17 mouse cellular contexts compared by ENCODE assay signal in genomic region chr1:159750876-159751275, GRCm38 (mm10).
DNase-seq lines count a peak whose midpoint lies in the region; ATAC-seq lines count a peak whose summit lies in the region.
"Had no signal": no experiment of that assay in that cellular context is flagged by ENCODE, and none has a peak within 500 bp of the region (broad histone marks: within the 10 kb centered on the region; RNA-seq: fewer than 3 reads in every experiment).

No protein-coding gene starts in this region.

- peak; percentile 8 for DNase-seq in adrenal gland, postnatal 14 days
- no peak for DNase-seq in adrenal gland, adult 8-10 months
- peak; percentile 71 for DNase-seq in Muller cell, postnatal 12 days (ENCODE audit: inconsistent ontology term)
- DNase-seq in embryo, embryonic 9.5 days (ENCODE audit: extremely low spot score): peak; percentile 5
- DNase-seq in retina, postnatal 1 day: peak; percentile 71
- no peak for DNase-seq in gastrocnemius, adult 18-20 months (ENCODE audit: low spot score)
- DNase-seq: adrenal gland, postnatal 25 days; B cell, adult 2 months; cerebellum, adult 2 months; cerebellum, postnatal 10 days; gastrocnemius, postnatal 14 days; heart, postnatal 36 days had no signal

- no peak for ATAC-seq in monocyte, adult 5-6 weeks (replicated peaks; ENCODE audit: insufficient number of reproducible peaks, low FRiP score, low TSS enrichment, poor library complexity, severe bottlenecking)
- ATAC-seq: CD4-positive, CD25-positive, alpha-beta regulatory T cell, adult 4 months; forebrain, embryonic 15.5 days; inflammation-experienced regulatory T-cells, adult 6 months; intestine, postnatal 0 days had no signal

Comparison
In these comparisons a context has a peak if more than half of its experiments do, and no peak if none do; other contexts are left out.
1. DNase-seq: peak in adrenal gland, postnatal 14 days (single experiment), Muller cell, postnatal 12 days (single experiment), embryo, embryonic 9.5 days (single experiment) and retina, postnatal 1 day (single experiment); none in adrenal gland, adult 8-10 months (single experiment) and gastrocnemius, adult 18-20 months (single experiment).